Mouse (Mus musculus): ENCODE data around the gene Lnx2.

Gene Lnx2

GRCm38 (mm10) chr5:147050816-147051499, 25.4 kb downstream of the Lnx2 start:
- no peak for DNase-seq

DNA sequence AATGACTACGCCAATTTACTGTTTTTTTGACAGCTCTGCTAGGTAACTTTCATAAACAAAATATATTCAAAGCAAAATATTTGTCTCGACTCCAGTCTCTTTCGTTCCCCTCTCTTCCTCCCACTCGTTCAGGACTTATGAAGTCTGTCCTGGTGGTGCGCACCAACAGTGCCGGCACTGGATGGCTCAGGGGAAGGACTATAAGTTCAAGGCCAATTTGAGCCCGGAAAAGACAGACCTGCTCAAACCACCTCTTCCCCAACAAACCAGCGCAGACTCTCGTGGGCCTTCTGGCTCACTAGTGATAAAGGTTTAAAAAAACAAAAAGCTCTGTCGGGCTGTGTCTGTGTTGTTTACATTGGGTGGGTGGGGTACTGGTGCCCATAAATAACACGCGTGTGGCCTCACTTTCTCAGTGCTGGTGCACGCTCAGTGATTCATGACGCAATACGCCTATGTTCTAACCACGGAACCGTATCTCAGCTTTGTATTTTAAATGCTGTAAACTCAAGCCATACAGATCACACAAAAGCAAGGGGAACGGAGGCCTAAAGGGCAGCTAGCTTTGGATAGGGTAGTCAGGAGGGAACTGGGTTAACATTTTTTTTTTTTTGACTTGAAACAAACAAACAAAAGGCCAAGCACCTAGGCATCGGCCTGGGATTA, 26.7 kb downstream of the Lnx2 start:
- no peak for DNase-seq

GRCm38 (mm10) chr5:147045929-147046328, 30.5 kb downstream of the Lnx2 start:
- DNase-seq, result no peak

- DNase-seq, result no peak
These were observed 31.1 kb downstream of the Lnx2 start for GRCm38 (mm10) chr5:147045311-147045710.

DNA sequence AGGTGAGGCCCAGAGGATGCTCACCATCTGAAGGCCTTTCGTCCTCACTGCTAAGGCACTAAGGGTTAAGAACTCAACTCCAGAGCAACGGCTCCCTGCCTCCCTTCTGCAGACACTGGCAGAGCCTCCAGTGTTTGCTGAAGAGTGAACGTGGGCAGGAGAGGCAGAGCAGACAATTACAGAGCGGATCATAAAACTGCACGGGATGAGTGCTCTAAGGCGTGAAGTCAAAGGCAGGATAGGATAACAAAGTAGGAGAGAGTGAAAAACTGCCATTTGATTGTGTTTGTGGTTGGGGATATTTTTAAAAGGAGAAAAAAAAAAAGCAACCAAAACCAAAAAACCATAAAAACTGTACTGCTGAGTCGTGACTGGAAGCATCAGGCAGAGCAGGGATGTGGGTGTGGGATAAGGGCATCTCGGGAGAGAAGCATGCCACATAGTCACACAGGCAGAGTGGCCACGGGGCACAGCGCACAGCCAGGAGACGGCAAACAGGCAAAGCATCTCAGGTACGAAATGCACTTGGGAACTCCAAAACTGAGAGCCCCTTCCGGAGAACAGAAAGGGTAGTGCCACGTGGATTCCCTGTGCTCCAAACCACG, 33.0 kb downstream of the Lnx2 start:
- DNase-seq, result no peak

DNA sequence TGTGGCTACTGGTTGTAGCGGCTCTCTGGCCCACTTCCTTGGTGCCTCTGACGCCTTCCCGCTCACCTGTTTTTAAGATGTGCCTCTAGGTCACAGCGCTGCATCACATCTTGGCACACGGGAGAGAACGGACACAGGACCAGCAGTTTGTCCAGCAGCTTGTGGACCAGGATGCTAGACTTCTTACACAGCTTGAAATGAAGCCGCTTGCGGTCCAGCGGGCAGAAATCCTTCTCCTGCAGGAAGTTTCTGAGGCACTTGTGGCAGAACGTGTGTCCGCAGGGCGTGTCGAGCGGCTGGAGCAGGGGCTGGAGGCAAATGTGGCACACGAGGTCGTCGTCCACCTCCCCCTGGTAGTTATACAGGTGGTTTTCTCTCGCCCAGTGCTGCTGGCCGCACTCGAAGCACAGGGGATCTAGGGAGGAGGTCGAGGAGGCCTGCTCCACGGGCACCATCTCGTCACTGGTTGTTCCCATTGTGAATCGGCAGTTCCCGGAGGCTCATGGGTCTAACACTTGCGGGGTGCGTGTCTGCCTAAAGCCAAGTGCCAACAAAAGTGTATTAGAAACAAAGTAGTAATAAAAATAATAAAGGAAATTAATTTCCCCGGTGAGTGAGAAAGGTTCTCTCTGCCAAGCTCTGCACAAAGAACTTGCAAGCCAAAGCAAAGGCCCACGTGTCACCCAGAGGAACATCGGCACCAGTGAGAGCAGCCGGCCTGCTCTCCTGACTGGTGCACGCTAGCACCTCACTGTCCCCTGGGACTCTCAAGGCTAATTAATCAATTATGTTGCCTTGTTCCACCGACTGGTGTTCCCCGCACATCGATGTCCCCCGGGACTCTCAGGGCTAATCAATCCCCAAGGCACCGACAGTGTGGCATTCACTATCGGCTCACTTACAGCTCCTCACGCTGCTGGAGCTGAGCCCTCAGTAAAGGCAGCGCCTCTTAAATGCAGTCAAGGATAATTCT, 34.1 kb downstream of the Lnx2 start:
- DNase-seq, result no peak

DNA sequence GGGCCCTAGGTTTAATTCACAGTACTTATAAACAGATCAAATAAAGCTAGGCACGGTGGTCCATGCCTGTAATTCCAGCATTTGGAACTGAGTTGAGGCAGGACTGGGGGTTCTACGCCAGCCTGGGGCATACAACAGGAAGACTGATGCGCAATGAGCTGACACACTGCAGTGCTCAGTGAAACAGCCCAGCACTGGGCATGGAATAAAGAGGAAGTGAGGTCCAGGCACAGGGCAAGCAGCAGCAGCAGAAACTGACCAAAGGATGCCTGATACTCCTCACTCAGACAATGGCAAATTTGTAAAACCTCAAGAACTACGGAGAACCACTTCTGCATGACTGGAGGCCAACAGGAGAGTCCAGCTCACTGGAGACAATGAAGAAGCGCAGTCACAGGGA, 37.0 kb downstream of the Lnx2 start:
- no peak for DNase-seq

DNA sequence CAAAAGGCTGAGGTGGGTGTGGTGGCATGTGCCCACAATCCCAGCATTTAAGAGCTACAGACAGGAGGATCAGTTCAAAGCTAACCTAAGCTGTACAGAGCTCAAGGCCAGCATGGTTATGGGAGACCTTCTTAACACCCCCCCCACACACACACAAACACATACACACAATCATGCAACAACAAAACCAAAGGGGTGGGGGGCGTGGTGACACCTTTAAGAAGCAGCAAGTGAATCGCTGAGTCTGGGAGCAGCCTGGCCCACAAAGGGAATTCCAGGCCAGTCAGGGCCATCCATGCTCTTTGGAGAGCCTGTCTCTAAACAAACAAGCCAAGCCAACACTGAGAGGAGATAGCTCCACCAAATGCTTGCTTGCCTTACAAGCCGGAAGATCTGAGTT, 38.8 kb downstream of the Lnx2 start:
- peak; percentile 44 for DNase-seq

DNA sequence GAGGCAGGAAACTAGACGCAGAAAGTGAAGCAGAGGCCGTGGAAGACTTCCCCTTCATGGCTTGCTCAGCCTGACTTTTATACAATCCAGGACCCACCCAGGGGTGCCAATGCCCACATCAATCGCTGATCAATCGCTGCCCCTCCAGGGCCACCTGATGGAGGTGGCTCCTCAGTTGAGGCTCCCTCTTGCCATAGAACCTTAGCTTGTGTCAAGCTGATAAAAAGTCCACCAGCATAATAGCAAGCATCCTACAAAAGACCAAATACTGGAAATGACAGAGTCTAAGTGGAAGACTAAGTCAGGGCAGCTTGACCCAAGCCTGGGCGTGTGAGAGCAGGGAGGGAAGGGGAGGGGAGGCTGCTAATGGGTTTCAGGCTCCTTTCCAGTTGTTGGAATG, 39.7 kb downstream of the Lnx2 start:
- no peak for DNase-seq

DNA sequence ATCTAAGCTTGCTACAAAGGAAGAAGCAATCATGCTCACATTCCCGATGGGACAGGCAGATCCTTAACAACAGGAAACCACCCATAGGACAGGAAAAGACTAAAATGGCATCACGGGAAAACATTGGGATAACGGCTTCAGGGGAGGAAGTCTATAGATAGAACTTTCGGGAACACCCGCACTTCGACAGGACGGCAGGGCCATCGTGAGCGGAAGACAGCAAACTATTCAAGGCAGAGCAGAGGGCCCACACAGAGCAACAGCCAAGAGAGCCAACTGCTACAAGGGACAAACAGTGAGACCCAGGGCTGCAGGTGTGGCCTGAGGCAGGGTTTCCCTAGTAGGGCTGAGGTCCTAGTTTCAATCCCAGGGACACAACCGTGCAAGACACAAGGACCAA, 40.4 kb downstream of the Lnx2 start:
- DNase-seq, result no peak

DNA sequence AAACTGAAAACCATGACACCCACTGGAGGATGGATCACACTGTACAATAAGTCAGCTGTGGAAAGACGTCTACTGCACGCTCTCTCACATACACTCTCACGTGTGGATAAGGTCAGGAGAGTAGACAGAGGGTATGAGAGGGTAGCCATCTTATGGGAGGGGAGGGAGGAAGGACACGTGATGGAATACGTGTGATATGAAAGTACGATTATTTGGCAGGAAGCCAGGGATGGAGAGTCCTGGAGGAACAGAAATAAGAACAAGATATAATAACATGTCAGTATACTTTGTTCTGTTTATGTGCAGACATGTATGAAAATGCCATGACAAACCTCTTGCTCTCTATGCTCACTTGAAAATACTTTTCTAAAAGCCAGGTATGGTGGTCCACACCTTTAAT, 41.1 kb downstream of the Lnx2 start:
- DNase-seq, result no peak

DNA sequence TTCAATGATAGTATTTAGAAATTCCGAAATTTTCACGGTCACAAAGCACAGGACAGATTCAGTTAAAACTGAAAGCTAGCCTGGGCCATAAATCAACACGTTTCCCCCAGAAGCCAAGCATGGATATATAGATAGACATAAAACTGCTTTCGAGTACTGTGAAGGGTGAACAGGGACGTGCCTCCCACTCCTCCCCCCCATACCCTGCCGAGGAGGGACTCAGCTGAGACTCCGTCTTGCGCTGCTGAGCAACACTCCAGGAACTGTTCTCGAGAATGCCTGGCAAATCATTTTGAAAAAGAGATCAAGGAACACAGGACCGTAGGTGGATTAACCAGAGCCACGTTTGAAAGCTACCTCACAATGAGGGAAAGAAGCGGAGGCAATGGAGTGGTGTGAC, 42.1 kb downstream of the Lnx2 start:
- DNase-seq, result no peak

DNA sequence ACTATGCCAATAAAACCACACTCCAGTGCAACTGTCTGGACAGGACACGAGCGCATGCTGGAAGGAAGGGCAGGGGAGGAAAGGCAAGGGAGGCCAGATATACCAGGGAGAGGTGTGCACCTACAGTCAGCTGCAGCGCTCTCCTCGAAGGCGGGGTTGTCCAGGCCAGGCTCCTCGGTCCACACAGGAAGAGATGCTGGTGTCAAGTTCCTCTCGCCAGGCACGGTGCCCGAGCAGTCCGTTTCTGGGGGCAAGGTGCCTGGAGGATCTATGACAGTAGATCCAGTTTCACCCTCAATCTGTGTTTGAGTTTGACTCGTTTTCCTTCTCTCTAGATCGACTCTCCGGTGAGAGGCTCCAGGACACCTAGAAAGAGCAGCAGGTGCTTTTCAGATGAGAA, 43.2 kb downstream of the Lnx2 start:
- peak; percentile 48 for DNase-seq

DNA sequence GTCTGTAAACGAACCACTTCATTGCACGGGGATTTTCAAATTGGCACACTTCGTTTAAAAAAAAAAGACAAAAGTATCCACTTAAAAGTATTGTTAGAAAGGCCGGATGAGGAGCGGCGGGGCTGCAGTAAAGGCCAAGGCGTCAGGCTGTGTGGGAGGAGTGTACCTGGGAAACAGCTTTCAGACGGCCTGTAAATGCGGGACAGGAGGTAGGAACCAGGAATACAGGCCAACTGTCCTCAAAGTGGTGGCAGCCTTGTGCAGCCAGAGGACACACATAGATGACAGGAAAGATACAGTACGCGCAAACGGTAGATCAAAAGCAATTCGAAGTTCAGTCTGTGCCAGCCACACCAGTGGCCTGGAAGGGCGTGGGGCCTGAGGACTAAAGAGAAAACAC, 45.1 kb downstream of the Lnx2 start:
- peak; percentile 39 for DNase-seq

DNA sequence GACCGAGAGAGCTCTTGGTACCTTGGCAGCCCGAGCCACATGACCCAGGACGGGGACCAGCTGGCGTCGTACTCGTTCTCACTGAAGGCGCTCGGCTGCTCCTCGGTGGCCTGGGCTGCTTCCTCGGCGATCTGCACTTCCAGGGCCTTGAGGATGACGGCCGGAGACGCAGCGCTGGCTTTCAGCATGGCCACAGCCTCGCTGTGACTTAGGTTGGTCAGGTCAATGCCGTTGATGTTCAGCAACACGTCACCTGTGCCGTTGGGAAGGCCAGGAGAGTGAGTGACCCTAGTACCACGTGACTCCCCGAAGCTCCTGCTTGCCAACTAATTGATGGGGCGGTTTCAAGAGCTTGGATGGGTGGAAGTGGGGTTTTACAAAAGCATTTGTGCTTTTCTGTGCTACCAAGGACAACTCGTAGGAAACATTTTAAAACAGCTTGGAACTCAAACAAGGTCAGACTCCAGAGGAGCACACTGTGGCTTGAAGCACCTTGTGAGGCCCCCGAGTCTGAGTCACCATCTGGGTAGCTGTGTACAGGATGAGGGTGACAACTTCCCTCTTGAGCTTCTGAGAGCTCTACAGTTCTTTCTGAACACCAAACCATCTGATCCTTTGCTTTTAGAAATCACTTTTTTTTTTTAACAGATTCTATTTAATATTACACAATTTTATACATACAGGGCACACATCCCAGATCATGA, 51.9 kb downstream of the Lnx2 start:
- peak; percentile 77 for DNase-seq

DNA sequence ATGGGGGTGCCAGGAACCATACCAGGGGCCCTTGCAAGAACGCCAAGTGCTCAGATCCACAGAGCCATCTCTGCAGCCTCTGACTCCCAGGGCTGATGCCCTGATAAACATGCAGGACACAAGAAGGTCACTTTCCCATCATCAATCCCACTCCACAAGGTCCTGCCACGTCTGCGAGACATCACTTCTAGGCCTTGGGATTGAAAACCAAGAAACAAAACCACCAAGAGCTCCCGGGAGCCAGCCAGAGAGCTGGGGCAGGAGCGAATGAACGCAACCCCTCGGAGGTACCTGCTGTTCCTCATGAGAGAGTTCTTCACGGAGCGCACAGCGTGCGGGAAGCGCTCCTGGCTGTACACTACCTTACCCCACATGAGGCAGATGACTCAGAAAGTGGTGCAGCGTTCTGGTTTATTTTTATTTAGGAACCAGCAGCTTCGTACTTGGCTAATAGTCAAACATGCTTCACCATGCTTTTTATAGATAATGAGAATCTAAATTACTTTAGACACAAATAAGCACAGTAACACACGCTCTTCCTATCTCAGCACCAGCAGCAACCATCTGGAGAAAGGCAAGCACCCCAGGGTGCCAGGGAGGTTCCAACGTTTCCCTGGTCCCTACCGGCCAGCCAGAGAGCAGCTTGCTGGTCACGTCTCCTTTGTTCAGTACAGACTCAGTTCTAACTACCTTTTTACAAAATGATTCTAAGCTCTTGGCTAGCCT, 53.0 kb downstream of the Lnx2 start:
- DNase-seq, result peak; percentile 90

GRCm38 (mm10) chr5:147021546-147022265, 54.7 kb downstream of the Lnx2 start:
- DNase-seq, result peak; percentile 65

GRCm38 (mm10) chr5:147020579-147020978, 55.8 kb downstream of the Lnx2 start:
- peak; percentile 39 for DNase-seq

DNA sequence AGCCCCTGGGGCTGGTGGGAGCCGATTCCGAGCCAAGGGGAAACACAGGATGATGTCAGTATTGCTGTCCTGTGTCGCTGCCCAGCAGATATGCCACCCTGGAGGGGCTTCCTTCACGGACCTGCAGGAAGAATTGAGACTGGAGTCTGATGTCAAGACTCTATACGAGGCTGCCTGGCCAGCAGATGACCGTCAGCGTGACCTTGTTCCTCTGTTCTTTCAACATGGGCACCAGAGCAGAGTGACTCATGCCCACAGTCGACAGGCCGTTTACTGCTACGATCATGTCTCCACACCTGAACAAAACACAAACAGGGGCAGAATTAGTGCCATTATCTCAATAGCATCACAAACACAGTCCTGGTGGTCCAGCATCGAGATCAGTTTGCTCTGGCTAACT, 57.6 kb downstream of the Lnx2 start:
- DNase-seq, result no peak

DNA sequence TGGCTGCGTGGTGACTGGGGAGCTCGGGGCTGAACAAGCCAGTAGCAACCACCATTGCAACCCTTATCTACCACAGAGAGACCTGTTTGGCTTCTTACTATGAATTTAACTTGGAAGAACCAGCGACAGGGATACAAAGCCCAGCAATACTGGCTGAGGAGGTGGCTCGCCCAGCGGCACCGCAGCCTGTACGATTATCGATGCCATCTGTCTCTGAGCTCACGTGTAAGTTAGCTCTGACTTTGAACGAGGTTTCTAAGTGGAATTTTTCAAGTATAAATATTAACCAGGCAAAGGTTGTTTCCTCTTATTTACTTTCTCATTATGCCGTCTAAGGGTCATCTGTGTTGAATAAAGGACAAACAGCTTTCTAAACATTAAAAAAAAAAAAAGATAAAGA, 58.9 kb downstream of the Lnx2 start:
- no peak for DNase-seq

GRCm38 (mm10) chr5:147016622-147017021, 59.8 kb downstream of the Lnx2 start:
- no peak for DNase-seq

Data from cerebellum, adult 9-10 months (tissue).